Mouse (Mus musculus): ENCODE data around the gene 9230113P08Rik. TPM values are rescaled to one million over a fixed set of nuclear protein-coding genes. Genes with fewer than 3 reads are reported as not detected.
"Not testable (repeated sequence)": the region's sequence is repeated elsewhere in the genome, so short reads cannot be mapped to it uniquely, and the experiment has no call there.

The 9230113P08Rik gene
- polyA plus RNA-seq (2011; ENCODE audit: insufficient read depth, insufficient read length, low read depth, missing spikeins) = not detected in 2 replicates

DNA sequence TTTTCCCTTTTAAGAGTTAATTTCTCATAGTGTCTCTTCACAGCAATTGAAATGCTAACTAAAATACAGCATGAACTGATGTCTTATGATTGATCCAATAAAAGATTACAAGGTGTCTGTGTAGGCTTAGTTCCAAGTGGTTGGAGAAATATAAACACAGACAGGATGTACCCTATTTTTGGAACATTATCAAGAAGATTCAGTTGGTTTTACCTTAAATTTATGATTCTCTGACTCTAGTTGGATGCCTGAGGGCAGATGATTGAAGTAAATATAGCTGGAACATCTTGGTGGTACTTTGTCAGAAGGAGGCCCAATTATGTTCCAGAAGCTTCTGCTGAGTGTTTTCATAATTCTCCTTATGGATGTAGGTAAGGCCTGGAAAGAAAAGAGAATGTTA, at the start of gene 9230113P08Rik:
TSS of gene 9230113P08Rik (plus strand) at position 301 of the 400 bp plus-strand sequence.
- not testable (repeated sequence) for H3K27ac ChIP-seq (ENCODE audit: insufficient read depth, low read length); H3K36me3 ChIP-seq (ENCODE audit: control insufficient read depth, insufficient read depth, low read length, poor library complexity, severe bottlenecking); H3K9ac ChIP-seq (ENCODE audit: low read depth, poor library complexity, severe bottlenecking); H3K4me3 ChIP-seq (ENCODE audit: low read depth, low read length); H3K9me3 ChIP-seq (replicated peaks; ENCODE audit: control insufficient read depth, insufficient read depth, low read length, poor library complexity, severe bottlenecking); H3K27me3 ChIP-seq (ENCODE audit: control insufficient read depth, insufficient read depth, low read length, poor library complexity, severe bottlenecking); H3K4me1 ChIP-seq (ENCODE audit: control insufficient read depth, insufficient read depth, low read length)

- not testable (repeated sequence) for H3K4me1 ChIP-seq (ENCODE audit: control insufficient read depth, insufficient read depth, low read length); H3K4me3 ChIP-seq (ENCODE audit: low read depth, low read length); H3K27me3 ChIP-seq (ENCODE audit: control insufficient read depth, insufficient read depth, low read length, poor library complexity, severe bottlenecking); H3K9ac ChIP-seq (ENCODE audit: low read depth, poor library complexity, severe bottlenecking); H3K36me3 ChIP-seq (ENCODE audit: control insufficient read depth, insufficient read depth, low read length, poor library complexity, severe bottlenecking); H3K27ac ChIP-seq (ENCODE audit: insufficient read depth, low read length); H3K9me3 ChIP-seq (replicated peaks; ENCODE audit: control insufficient read depth, insufficient read depth, low read length, poor library complexity, severe bottlenecking)
Observed at GRCm38 (mm10) chr9:35893112-35893511, 15.1 kb upstream of the 9230113P08Rik start.

- Histone ChIP-seq H3K27ac (ENCODE audit: insufficient read depth, low read length) (no peak overlapping the region), H3K4me1 (ENCODE audit: control insufficient read depth, insufficient read depth, low read length) (no peaks in the 10 kb centered on the region), H3K9me3 (replicated peaks; ENCODE audit: control insufficient read depth, insufficient read depth, low read length, poor library complexity, severe bottlenecking) (no peaks in the 10 kb centered on the region), H3K27me3 (ENCODE audit: control insufficient read depth, insufficient read depth, low read length, poor library complexity, severe bottlenecking) (no peaks in the 10 kb centered on the region), H3K36me3 (ENCODE audit: control insufficient read depth, insufficient read depth, low read length, poor library complexity, severe bottlenecking) (no peaks in the 10 kb centered on the region), H3K9ac (ENCODE audit: low read depth, poor library complexity, severe bottlenecking) (no peak overlapping the region), H3K4me3 (ENCODE audit: low read depth, low read length) (no peak overlapping the region)
- TF ChIP-seq POLR2A (IDR thresholded peaks at IDR 0.05; ENCODE audit: insufficient read depth, low read length) (no peak), CTCF (IDR thresholded peaks at IDR 0.05; ENCODE audit: low read depth, low read length) (no peak), EP300 (IDR thresholded peaks at IDR 0.05; ENCODE audit: insufficient read depth, low read depth, low read length) (no peak)
Observed at GRCm38 (mm10) chr9:35904494-35904893, 3.7 kb upstream of the 9230113P08Rik start.

GRCm38 (mm10) chr9:35930817-35931216, 22.6 kb downstream of the 9230113P08Rik start:
- H3K36me3 ChIP-seq (ENCODE audit: control insufficient read depth, insufficient read depth, low read length, poor library complexity, severe bottlenecking) = no peaks in the 10 kb centered on the region
- H3K4me3 ChIP-seq (ENCODE audit: low read depth, low read length) = no peak overlapping the region
- H3K27ac ChIP-seq (ENCODE audit: insufficient read depth, low read length) = no peak overlapping the region
- TF ChIP-seq POLR2A (IDR thresholded peaks at IDR 0.05; ENCODE audit: insufficient read depth, low read length) (no peak), EP300 (IDR thresholded peaks at IDR 0.05; ENCODE audit: insufficient read depth, low read depth, low read length) (no peak), CTCF (IDR thresholded peaks at IDR 0.05; ENCODE audit: low read depth, low read length) (no peak)
- H3K27me3 ChIP-seq (ENCODE audit: control insufficient read depth, insufficient read depth, low read length, poor library complexity, severe bottlenecking) = no peaks in the 10 kb centered on the region
- H3K9me3 ChIP-seq (replicated peaks; ENCODE audit: control insufficient read depth, insufficient read depth, low read length, poor library complexity, severe bottlenecking) = no peaks in the 10 kb centered on the region
- no peak overlapping the region for H3K9ac ChIP-seq (ENCODE audit: low read depth, poor library complexity, severe bottlenecking)
- H3K4me1 ChIP-seq (ENCODE audit: control insufficient read depth, insufficient read depth, low read length) = no peaks in the 10 kb centered on the region

Other genes starting within 250 kb of the 9230113P08Rik start
- not detected in 2 replicates for gene Pate1, start 221.0 kb upstream of the 9230113P08Rik start, polyA plus RNA-seq (2011; ENCODE audit: insufficient read depth, insufficient read length, low read depth, missing spikeins)
- not detected in 2 replicates for gene Gm17677, start 167.4 kb upstream of the 9230113P08Rik start, polyA plus RNA-seq (2011; ENCODE audit: insufficient read depth, insufficient read length, low read depth, missing spikeins)
- gene Gm17727, start 130.3 kb upstream of the 9230113P08Rik start, polyA plus RNA-seq (2011; ENCODE audit: insufficient read depth, insufficient read length, low read depth, missing spikeins) = not detected in 2 replicates
- not detected in 2 replicates for gene Gm27235, start 118.3 kb upstream of the 9230113P08Rik start, polyA plus RNA-seq (2011; ENCODE audit: insufficient read depth, insufficient read length, low read depth, missing spikeins)
- not detected in 2 replicates for gene D730048I06Rik, start 118.3 kb upstream of the 9230113P08Rik start, polyA plus RNA-seq (2011; ENCODE audit: insufficient read depth, insufficient read length, low read depth, missing spikeins)
- gene 9230110F15Rik, start 64.3 kb upstream of the 9230113P08Rik start, polyA plus RNA-seq (2011; ENCODE audit: insufficient read depth, insufficient read length, low read depth, missing spikeins) = not detected in 2 replicates
- gene Gm5916, start 220.4 kb downstream of the 9230113P08Rik start, polyA plus RNA-seq (2011; ENCODE audit: insufficient read depth, insufficient read length, low read depth, missing spikeins) = not detected in 2 replicates